Mouse (Mus musculus): Measurements from ENCODE around the gene Ttll5.

Ttll5 gene

GRCm38 (mm10) chr12:86007377-86007776 is 182.9 kb downstream of the Ttll5 start:
- peak; percentile 87 for ATAC-seq (ENCODE audit: low TSS enrichment)

DNA sequence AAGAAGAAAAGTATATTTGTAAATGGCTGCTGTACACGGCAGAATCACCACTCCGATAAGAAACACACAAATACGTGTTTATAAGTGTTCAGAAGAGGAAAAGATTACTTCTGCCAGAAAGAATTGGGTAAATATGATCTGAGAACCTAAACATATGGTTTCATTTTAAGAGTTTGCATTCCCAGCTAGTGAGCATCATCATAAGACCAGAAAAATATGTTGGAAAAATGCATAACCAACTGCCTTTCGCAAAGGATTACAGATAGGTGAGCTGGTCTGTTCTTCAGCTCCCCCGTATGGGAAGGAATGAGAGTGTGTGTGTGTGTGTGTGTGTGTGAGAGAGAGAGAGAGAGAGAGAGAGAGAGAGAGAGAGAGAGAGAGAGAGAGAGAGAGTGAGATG is 186.2 kb downstream of the Ttll5 start:
- no peak for ATAC-seq (ENCODE audit: low TSS enrichment)

DNA sequence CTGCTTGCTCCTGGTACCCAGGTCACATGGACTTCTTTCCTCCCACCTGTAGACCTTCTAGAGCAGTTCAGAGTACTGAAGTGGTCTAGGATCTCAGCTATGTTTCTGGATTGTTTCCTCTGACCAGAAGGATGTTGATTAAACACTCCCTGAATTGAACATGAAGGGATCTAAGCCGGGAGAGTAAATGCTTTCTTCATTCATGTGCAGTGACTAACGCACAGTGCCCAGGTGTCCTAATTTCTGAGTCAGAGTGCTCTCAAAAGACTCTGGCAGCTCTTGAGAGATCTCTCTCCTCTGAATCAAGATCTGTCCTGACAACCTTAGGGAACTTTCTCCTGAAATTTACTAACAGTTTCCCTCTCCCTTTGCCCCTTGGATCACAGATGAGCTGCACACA is 187.7 kb downstream of the Ttll5 start:
- no peak for ATAC-seq (ENCODE audit: low TSS enrichment)

- ATAC-seq (ENCODE audit: low TSS enrichment), result no peak
Measured at GRCm38 (mm10) chr12:86014174-86014573, 189.7 kb downstream of the Ttll5 start.

DNA sequence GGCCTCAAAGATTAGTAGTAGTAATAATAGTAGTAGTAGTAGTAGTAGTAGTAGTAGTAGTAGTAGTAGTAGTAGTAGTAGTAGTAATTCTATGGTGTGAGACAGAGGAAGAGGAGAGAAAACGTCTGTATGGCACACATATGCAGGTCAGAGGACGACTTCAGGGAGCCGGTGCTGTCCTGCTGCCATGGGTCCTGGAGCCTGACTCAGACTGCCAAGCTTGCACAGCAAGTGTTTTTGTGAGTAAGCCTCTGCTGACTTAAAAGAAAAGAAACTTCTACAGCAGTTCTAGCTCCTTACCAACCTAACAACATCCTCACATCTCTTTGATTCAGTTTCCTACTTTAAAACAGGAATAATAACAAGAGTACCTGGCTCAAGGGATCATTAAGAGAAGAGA is 190.2 kb downstream of the Ttll5 start:
- no peak for ATAC-seq (ENCODE audit: low TSS enrichment)

GRCm38 (mm10) chr12:86015114-86015513 is 190.7 kb downstream of the Ttll5 start:
- no peak for ATAC-seq (ENCODE audit: low TSS enrichment)

DNA sequence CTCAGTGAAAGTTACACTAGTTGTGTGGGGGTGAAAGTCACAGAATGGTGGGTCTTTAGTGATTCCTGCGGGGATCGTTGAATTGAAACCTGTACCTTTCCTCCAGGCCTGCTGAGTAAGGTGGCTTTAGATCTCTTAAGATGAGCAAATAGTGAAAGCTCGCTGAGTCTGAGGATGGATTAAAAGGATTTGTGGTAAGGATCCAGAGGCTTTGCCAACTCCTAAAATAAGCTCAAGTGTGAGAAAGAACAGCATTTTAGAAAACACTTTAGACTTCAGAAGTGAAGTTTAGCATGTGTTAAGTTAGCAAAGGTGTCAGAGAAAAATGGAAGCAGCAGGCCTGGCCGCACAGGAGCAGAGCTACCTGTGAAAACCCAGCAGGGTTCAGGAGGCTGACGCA is 192.9 kb downstream of the Ttll5 start:
- peak; percentile 87 for ATAC-seq (ENCODE audit: low TSS enrichment)

DNA sequence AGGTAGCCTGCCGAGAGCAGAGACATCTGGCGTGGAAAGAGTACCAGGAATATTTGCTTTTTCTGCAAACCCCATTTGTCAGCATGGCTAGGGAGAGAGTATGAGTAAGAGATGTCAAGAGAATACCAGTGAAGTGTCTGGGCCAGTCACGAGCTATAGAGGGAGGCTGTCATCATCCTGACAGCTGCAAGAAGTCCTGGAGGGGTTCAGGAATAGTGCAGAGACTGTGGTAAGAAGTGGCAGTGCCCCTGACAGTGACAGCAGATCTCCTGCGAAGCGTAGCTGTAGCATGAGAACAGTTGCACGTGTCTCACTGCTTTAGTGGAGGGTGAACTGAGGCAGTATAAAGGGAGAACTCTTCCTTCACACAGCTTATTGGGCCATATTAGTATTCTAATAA is 197.1 kb downstream of the Ttll5 start:
- ATAC-seq (ENCODE audit: low TSS enrichment), result 0 out of 2 replicates have a peak, but pooled peaks have one; percentile 22

GRCm38 (mm10) chr12:86022282-86022984 is 198.0 kb downstream of the Ttll5 start:
- 0 out of 2 replicates have a peak, but pooled peaks have one; percentile 24 for ATAC-seq (ENCODE audit: low TSS enrichment)

DNA sequence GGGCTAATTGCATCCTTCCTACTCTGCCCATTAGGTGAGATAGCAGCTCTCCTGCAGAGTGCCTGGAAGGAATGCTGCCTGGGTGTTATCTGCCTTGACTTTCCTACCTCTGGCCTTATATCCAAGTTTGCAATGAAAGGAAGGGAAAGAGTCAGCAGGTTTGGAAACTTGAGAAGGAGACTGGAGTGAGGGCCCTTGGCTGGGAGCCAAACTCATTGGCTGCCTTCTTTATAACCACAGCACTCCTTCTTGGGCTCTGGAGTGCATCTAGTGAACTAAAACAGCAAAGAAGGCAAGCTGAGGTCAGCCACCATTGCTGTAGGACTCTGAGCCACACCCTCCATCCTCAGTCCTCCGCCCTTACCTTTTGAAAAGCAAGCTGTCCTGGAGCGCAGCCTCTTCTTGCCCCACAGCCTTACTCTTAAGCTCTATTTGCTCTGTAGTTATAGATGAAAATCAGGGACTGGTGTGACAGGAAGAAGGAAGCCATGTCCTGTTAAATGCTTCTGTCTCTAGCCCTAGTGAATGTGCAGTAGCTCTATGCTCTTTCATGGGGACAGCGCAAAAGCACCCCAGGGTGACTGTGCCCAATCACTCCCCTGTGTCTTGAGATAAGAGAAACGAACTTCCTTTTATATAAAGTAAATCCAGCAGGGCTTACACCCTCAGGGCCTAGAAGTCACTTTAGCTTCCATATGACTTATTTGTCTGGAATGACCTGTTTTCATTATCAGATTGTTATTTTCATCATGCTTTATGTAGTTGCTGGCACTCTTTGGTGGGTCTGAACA is 198.8 kb downstream of the Ttll5 start:
- no peak for ATAC-seq (ENCODE audit: low TSS enrichment)

DNA sequence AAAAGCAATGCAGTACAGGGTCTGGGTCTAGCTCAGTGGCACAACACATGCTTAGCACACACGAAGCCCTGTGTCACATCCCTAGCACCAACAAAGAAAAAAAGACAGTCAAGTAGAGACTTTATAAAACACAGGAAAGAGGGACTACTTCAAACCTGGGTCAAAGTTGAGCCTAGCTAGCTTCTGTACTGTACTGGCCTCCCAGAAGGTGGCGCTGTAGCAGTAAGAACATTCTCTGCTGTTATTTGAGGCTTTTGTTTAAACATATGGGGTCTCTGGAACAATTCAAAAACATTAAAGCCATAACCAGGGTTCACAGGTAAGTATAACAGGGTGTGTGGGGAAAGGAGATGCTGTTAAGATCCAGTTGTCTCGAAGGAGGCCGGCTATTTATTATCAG is 200.0 kb downstream of the Ttll5 start:
- ATAC-seq (ENCODE audit: low TSS enrichment), result peak; percentile 14; the same call in 1 of the 2 replicates

- no peak for ATAC-seq (ENCODE audit: low TSS enrichment)
Measured at GRCm38 (mm10) chr12:86025480-86025879, 201.0 kb downstream of the Ttll5 start.

GRCm38 (mm10) chr12:86027000-86027399 is 202.5 kb downstream of the Ttll5 start:
- ATAC-seq (ENCODE audit: low TSS enrichment), result no peak

GRCm38 (mm10) chr12:86027747-86028146 is 203.3 kb downstream of the Ttll5 start:
- no peak for ATAC-seq (ENCODE audit: low TSS enrichment)

- no peak for ATAC-seq (ENCODE audit: low TSS enrichment)
Measured at GRCm38 (mm10) chr12:86030932-86031331, 206.5 kb downstream of the Ttll5 start.

GRCm38 (mm10) chr12:86035586-86035985 is 211.1 kb downstream of the Ttll5 start:
- no peak for ATAC-seq (ENCODE audit: low TSS enrichment)

DNA sequence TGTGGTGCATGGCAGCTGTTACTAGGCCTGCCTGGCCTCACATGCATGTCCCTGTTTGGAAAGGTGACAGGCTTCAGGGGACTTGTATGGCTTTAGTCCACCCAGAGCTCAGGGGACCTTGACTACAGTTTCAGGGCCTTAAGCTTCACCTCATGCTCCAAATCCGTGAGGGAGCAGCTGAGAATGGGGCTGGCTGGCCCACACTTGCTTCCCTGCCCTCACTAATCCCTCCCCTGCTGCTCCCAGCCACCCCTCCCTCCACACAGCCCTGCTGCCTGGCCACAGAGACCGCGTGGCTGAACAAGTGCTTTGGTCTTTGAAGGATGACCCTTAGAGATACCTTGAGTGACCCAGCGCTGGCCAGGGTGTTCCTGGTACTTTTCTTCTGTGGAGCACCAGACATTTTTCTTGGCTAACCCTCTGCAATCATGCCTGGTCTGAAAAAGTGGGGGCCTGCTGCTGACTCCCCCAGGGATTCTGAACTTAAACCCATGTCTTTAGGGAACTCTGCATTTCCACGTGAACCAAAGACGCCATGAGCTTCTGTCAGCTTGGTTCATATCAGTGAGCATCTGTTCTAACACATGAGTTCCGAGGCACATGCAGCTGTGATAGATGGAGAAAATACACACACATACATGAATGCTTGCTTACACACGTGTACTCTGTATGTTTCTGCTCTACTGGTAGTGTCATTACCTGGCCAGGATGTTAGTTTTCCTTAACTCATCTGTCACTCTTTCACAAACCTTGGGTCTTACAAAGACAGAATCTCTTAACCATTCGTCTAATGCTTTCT is 212.1 kb downstream of the Ttll5 start:
- no peak for ATAC-seq (ENCODE audit: low TSS enrichment)

DNA sequence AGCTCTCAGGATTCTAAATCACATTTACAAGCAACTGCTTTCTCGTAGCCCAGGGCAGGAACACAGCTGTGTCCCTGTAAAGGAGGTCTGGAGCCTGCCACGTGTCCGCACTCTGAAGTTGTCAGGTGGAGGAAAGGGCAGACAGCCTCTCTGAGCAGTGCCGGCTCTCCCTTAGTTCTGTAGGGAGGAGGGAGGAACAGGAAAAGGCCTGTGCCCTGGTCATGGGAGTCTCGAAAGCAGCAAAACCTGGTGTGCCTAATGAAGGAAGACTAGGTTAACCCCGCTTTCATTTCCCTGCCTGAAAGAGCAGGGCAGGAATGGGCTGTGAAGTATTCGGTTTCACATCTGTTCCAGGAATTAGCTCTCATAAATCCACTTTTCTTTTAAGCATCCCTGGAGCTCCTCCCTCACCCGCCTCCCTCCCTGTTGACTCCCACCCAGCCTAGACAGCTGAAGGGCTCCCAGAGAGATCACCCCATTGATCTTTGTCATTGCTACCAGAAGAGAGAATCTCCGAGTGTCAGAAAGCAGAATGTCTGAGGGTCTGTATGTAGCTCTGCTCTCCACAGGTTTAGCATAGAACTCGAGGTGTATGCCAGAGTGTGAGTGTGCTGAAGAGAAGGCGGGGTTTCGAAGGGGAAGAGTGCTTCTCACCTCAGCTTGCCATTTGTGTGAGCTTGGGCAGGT is 212.9 kb downstream of the Ttll5 start:
- ATAC-seq (ENCODE audit: low TSS enrichment), result no peak

- ATAC-seq (ENCODE audit: low TSS enrichment), result no peak
Measured at GRCm38 (mm10) chr12:86039078-86039477, 214.6 kb downstream of the Ttll5 start.

- no peak for ATAC-seq (ENCODE audit: low TSS enrichment)
Measured at GRCm38 (mm10) chr12:86039751-86040150, 215.3 kb downstream of the Ttll5 start.

- no peak for ATAC-seq (ENCODE audit: low TSS enrichment)
Measured at GRCm38 (mm10) chr12:86046141-86046540, 221.7 kb downstream of the Ttll5 start.

GRCm38 (mm10) chr12:86046776-86047175 is 222.3 kb downstream of the Ttll5 start:
- ATAC-seq (ENCODE audit: low TSS enrichment), result no peak

Data from frontal cortex, adult (tissue).